Mouse (Mus musculus) adrenal gland, adult 2 months (tissue): ENCODE measurements around the gene Naaa. TPM values are rescaled to one million over a fixed set of nuclear protein-coding genes. Genes with fewer than 3 reads are reported as not detected.
A peak's percentile ranks its signal among the peaks of the same experiment; 100 is the strongest.

Experiments used
- DNase-seq: peaks from one replicate; pipeline ENCODE4 v3.0.0; 2021
- polyA plus RNA-seq: library from polyadenylated mRNA; depleted of rRNA; stranded (reverse); fragments of >200 nt; gene quantifications from 2 replicates; pipeline ENCODE4 v1.2.3, GENCODE M21; 2012
- total RNA-seq, 2 experiments: library from RNA; stranded (reverse); gene quantifications; 2 replicates each; pipeline ENCODE4 v1.2.3; 2021

Naaa gene
- total and polyA plus RNA-seq, 3 experiments = 20.1 to 33.6 (median 29.4) TPM

DNA sequence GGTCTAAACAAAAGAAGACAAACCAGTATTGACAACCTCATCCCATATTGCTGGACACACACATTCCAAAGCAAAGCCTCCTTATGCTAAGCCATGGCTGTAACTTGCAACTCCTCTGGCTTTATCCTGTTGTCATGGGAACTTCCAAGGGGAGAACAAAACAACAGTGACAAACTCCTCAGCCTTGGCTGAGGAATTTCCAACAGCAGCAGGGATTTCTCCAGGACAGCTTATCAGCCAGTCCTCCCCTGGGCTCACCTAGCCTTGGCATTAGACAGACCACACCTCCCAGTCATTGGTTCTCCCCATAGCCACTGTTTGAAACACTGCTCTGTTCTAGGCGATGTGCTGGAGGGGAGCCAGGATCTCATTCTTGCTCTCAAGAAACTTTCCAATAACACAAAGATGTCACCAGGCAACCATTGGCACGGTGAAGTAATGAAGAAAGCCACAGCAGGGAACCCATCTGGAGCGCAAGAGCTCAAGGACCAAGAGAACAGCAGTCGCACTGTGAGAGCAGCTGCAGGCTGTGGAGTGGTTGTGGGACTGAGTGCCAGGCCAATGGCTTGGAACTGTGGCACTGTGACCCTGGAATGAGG is 14.1 kb downstream of the Naaa start:
- DNase-seq = peak; percentile 65

DNA sequence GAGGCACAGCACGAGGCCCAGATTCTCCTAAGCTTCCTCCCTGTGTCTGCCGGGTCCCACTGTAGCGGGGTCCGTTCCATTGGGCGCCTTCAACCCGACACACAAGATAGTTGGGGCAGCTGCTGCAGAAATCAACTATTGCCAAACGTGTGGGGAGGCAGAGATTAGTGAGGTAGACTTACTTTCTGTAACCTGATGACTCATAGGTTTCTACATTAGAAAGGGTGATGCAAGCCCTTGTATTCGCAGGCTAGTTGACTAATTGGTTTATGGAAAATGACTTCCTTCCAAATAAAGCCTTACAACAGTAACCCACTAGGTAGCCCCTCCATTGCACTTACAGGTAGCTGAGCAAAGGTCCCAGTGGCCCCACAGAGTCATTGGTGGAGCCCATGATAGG is 15.3 kb downstream of the Naaa start:
- DNase-seq = no peak

DNA sequence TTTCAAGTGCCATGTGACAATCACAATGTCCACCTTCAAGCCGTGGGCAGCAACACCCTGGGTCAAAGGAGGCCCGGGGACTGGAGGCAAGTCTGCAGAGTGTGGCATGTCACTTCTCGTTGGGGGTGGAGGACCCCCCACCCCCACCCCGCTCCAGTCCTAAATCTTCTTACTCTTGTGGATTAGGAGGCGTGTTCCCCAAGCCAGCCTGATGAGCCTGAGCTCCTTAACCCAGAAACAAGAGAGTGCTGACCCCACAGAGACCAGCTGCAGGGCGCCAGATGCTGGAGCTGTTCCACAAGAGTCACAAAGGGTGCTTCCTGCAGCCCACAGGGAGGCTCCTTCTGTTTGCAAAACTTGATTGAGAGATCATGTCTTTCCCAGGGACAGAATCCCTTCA is 21.8 kb downstream of the Naaa start, which contains the start of gene Ppef2:
Gene Ppef2, minus strand, starts transcription at position 61 of the 400 bp plus-strand sequence.
- no peak for DNase-seq

DNA sequence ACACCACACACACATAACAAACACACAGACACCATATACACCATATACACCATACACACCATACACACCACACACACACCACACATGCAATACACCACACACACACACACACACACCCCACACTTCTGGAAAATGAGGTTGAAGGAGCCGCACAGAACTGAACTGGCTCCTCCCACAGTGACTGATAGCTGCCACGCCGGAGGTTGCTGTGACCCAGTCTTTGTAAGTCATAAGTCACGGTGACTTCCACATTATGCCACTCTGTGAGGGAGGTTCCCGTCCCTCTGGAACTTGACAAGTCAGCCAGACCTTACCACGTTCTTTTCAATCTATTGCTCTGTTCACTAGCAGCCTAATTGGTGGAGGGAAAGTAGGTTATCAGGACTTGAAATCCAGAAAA is 23.5 kb downstream of the Naaa start:
- no peak for DNase-seq

DNA sequence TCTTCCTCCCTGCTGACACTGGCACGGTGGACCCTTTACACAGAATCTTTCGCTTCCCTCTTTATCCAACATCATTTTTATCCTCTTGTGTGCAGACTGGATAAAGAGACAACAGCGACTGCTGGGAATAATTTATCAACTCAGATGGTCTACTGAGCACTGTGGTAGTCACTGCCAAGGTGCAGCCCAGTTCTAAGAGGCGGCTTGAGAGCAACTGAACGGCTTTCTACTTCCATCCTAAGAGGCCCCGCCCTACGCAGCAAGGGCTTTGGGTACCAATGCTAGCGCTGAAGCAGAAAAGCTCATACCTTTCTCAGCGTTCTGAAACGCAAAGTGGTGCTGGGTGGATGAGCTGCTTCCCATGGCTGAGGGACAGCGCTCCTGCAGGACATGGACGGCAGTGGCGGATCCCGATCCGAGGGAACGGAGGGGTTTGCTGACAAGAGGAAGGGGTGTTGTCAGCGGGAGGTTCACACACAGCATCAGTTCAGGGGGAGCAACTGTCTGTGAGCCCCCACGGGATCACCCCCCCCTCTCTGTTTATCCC is 25.1 kb downstream of the Naaa start:
- no peak for DNase-seq

DNA sequence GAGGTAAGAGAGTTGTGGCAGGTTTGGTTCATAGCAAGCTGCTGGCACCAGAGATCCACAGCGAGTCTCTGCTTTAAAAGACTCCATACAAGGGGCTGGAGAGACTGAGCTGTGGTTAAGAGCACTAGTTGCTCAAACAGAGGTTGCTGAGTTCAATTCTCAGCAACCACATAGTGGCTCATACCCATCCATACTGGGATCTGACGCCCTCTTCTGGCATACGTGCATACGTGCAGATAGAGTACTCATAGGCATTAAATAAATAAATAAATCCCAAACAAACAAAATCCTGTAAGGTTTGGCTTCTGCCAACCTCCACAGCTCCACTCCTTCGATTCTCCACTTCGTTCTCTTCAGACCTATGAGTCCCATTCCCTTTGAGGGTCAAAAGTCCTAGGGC is 25.9 kb downstream of the Naaa start:
- DNase-seq = no peak

DNA sequence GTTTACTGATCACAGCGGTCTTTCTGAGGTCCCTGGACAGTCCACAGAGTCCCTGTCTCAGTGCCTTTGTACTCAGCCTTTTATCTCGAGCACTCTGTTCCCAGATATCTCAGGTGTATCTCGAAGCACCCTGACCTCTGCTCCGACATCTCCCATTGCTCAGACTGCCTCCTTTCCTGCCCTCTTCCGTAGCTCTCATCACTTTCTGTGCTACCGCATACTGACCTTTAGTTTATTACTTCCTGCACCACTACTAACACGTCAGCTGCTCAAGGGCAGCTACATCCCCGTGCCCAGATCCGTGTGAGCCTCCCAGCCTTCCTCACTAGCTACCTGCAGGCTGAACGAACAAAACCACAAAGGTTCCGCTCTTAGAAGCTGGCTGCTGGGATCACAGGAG is 29.4 kb downstream of the Naaa start:
- no peak for DNase-seq

DNA sequence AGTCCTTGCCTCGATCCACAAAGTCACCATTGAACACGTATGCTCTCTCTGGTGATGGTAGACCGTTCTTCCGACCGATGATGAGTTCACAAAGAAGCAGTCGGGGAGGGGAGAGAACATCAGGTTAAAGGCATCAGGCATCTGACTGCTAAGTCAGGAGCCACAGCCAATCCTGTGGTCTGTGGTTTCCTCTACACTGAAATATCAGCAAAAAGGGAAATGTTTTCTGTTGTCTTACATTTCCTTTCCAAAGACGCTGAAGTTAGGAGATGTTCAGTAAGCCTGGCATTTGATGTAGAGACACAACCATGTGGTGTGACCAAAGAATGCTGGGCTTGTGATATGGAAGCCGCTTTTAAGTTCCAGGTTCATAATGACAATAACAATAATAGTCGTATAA is 32.5 kb downstream of the Naaa start:
- DNase-seq = no peak

DNA sequence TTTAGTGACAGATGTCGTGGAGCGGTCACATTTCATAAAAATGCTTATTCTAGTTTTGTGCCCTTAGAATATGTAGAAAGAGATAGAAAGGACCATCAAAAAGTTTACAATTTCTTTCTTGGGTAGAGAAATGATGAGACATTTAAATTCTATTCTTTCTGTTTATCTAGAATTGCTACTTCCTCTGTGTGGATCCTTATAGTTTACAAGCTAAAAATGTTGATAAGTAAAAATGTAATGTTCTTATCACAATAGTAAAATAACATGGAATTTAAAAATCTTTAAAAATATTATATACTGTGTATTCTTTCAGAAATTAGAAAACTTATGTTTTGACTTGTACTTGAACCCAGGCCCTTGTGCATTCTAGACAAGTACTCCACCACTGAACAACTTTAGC is 33.1 kb downstream of the Naaa start:
- DNase-seq = no peak

DNA sequence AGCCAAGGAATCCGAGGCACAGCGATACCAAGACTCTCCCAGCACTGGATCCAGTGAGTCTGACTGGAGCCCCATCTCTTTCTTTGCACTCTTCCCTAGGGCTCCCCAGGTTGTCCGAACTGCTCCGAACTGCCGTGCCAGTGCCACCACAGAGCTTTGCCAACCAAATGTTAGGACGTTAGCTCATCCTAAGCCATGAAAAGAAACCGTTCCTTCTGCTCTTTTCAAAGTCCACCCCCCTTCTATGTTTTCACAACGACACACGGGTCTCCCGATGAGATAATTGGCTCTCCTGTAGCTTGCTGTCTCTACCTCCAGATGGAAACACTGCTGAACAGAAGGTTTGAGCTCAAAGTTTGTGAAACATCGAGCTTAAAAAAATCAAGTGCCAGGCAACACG is 37.2 kb downstream of the Naaa start:
- no peak for DNase-seq

DNA sequence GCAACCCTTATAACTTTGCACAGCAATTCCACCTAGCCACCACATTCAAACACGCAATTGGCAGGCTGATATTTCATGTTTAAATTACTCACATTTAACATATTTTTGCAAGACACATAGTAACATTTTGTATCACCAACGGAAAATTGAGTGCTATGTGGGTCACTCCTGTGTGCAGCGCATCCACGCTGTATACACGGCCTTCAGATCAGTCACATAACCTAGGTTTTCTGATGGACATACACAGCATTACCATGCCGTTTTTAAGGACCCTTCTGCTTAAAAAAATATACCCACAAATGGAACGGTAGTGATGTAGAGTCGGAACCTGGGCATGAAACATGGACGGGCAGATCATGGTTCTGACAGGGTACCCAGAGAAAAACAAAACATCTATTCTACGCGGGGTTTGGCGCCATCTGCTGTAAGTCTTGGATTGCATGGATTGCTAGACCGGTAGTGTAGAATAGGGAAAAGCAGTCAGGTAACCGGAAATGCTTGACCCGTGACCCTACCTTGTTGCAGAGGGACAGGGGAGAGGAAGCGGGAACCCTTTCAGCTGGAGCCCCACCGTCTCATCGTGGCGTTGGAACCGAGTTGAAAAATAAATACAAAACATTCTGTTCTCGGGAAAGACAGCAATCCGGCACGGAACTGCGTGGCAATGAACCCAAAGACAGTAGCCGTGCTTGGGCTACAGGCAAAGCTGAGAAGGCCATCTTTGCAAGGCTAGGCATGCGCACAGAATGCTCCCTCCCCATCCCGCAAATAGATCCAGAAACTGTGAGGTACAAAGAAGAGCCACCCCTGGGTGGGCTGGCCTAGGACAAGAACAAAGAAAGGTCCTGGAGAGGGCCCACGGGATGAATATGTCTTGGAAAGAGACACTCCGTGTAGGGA is 38.4 kb downstream of the Naaa start:
- DNase-seq = peak; percentile 72

DNA sequence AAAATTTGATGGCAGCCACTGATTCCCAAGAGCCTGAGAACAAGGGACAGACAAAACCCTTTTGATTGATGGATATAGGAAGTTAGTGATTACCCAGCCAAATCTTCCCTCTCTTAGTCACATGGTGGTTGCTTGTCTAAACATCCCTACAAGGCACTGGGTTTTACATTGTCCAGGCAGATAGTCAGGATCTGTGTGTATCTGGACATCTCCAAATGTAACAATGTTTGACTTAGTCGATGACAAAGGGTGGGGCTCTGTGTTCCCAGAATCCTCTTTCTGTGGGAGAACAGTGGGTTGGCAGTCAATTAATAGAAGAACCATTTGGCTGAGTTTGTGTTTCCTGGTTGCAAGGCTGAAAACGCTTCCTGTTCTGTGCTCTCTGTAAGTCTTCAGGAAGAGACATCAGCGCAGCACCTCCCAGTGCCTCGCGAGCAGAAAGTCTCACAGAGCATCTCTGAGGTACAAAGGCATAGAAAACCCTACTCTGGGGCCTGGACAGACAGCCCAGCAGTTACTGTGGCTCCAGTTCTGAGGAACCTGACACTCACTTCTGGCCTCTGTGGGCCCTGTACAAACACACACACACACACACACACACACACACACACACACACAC is 42.9 kb downstream of the Naaa start:
- no peak for DNase-seq

DNA sequence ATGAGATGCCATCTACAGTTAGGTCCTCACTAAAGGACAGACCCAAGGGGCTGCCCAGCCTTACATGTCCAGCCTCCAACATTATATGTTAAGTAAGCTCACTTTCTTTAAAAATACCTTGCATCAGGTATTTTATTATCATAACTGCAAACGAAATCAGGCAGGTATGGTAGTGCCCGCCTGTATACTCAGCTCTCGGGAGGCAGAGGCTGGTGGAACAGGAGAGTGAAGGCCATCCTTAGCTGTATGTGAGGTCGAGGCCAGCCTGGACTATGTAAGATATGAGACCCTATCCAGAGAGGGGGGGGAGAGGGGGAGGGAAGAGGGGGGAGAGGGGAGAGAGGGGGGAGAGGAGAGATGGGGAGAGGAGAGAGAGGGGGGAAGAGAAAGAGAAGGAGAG is 44.6 kb downstream of the Naaa start:
- no peak for DNase-seq

DNA sequence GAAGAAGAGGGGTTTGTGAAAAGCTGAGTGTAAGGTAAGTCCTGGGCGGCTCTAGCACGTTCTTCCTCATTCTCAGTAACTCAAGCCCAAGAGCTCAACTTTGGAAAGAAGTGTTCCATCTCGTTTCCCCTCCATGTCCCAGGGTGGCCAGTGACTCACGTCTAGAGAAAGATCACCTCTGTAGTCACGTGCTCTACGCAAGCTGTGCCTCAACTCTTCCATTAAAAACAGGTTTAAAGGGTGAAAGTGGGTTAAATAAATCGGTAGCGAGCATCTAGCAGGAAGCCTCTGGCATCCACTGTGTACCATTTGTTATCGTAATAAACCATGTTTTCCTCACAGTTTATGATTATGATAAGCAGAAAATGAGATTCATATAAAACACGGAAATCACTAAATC is 46.1 kb downstream of the Naaa start:
- no peak for DNase-seq

DNA sequence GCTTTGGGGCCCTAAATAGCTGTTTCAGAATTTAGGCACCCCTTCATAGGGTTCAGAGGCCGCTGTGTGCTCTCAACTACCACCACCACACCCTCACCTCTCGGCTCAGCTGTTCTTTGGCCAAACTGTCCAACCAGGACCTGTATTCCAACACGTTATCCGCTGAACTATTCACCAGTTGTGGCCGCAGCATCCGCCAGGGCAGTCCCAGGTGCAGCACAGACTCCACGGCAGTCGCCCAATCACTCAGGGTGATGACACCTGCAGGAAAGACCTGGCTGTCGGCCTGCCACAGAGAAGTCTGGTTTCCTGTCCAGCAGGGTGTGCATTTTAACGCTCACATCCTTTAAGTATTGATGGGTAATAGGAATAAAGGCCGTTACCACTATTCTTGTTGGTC is 47.7 kb downstream of the Naaa start:
- DNase-seq = no peak

DNA sequence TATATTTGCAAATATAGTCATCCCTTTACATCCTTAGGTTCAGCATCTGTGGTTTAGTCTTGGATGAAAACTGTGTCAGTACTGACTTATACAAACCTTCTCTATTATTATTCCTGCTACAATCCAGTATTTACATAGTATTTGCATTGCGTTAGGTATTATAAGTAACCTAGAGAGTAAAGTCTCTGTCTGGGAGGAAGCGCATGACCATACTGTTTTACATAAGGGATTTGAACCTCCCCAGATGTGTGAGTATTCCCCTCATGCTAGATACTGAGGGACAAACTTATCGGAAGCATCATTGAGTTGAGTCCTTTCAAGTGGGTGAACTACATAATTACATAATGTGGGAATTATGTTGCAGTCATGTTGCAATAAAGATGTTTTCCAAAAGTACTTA is 48.5 kb downstream of the Naaa start:
- no peak for DNase-seq

DNA sequence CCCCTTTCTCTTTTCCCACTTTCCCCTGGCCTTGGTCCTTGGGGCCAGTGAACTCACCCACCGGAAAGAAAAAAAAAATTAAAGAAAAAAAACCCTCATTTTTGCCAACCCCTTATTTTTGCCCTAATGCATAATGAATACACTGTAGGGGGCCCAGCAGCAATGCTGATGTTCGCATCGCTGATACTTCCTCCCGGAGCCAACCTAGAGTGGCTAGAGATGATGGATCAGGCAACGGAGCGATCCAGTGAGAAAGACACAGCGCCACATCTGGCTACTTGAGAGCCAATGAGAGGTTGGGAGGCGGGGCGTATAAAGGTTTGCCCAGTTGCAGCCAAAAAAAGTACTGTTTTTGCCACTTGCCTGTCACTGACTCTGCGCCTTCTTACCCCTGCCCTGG is 49.2 kb downstream of the Naaa start:
- DNase-seq = no peak

DNA sequence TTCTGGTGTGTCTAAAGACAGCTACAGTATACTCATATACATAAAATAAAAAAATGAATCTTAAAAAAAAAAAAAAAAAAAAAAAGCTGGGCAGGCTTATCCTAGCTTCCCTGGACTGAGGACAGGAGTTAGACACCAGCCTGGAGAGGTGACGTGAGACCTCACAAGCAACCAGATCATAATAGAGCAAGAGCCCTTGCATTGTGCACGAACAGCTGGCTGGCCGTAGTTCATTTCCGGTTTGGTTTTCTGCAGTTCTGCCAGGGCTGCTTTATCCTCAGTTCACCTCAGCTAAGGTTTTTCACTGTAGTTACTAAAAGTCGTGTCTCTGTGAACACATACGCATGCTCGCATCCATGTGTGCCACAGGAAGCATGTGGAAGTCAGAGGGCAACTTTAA is 50.2 kb downstream of the Naaa start:
- no peak for DNase-seq

DNA sequence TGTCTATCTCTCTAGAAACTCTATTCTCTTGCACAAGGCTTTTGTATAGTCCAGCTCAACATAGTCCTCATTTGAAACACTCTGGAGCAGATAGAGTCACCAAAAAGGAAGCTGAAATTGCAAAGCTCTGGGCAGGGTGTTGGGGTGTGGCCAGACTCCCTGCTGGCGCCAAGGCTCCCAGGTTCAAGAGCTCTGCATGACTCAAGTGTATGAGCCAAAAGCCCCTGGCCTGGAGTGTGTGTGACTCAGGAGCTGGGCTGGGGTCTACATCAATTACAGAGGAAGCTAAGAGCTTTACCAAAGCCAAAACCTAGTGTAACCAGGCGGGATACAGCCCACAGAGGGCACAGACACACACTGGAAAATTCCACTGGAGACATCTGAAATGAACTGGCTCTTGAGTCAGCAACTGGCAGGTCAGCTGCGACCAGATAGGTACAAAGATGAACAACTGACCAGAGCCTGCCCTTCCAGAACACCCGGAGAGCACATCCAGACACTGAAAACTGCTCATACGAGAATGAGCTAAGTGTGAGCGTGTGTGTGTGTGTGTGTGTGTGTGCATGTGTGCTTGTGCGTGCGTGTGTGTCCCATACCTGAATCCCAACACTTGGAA is 57.6 kb downstream of the Naaa start:
- DNase-seq = no peak

DNA sequence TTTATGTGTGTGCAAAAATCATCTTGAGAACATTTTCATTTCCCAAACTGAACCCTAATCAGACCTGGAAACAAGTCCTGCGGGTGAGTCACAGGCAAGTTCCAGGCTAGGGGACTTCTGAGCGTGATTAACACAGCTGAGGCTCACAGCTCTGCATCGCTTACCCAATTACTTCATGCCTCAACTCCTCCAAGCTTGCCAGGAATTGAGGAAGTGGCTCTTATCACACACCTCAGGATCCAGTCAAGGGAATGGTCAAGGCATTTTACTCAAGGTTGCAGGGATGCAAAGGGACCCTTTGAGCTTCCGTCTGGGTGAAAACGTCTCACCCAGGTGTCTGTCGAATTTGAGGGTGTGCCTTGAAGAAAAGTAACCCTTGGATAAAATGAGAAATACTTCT is 58.1 kb downstream of the Naaa start:
- DNase-seq = no peak

DNA sequence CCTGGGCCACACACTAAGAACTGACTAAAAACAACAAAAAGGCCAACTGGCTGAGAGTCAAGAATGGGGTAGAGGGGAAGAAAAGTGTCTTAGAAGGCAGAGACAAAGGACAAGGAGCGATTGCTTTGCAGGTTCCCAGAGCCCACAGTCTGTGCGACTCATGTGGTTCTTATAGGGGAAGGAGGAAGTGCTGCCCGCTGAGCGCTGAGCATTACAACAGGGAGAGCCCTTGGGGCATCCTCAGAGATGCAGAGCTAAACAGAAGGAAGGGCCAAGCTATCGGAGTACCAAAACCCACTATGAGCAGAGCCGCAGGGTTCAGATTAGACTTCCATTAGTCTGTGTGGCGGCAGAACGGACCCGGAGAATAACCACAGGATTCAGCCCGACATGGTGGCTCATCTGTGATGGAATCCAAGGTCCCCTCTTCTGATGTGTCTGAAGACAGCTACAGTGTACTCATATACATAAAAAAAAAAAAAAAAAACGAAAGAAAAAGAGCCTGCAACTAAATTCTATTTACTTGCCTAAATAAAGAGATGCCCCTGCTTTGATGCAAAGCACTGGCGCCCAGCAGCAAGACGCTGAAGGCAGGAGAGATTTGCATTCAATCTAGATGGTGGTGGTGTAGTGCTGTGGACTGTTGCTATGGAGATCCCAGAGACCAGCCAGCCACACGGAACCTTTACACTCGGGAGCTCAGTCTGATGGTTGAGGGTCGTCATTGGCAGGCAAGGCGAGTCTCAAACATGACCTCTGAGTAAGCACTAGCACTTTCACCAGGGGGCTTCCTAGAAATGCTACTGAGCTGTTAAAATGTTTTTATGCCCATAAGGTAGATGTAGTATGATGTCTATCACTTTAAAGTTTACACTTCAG is 58.8 kb downstream of the Naaa start:
- no peak for DNase-seq

DNA sequence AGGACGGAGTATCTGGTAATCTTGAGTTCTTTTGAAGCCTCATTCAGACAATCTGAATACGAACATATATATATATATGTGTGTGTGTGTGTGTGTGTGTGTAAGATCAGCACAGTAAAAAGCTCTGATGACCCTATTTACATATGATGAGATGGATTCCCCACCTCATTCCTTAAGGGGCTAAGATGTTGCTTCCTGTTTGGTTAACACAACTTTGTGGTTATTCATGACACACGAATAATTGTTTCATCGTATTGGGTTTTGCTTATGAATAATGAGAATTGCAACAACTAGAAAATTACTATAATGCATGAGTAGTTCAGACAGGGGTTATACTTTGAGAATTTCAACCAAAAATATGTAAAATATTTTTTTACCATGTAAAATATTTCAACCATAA is 62.7 kb downstream of the Naaa start, which contains the start of gene U90926:
Gene U90926, minus strand, starts transcription at position 101 of the 400 bp plus-strand sequence.
- DNase-seq = no peak
